In the genomic region with DNA sequence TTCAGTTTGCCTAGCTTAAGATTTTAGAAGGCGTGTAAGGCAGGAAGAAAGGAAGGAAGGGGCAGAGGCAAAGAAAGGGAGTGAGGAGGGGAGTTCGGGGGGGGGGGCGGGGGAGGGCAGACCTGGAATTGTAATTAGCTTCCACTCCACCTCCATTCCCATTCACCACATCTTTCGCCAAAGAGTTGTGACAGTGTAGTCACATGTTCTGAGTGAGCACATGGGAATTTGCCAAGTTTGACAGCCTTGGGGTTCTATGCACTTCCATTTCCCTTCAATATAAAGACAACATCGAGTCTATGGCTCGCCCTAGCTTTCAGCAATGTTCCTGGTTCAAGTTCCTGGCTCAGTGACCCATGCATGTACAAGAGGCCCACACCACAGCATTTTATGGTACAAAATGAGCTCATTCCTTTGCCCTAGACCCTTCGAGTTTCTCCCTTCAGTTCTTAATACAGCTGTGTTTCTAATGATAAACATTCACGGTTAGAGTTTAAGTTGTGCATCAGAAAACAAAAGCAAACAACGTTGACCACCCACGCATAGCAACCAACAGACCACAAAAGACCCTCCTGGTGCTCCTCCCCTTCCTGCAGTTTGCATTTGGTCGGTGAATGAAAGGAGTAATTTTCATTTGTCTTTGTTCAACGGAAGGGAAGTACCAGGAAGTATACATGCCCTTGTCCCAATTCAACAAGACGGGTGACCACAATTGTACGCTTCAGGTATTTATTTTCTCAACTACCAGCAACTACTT, we compare ENCODE assay signal across 26 mouse cellular contexts.
A peak's percentile ranks its signal among the peaks of the same experiment; 100 is the strongest.
DNase-seq lines count a peak whose midpoint lies in the region; ATAC-seq and TF ChIP-seq lines count a peak whose summit lies in the region.
"Had no signal": no experiment of that assay in that cellular context is flagged by ENCODE, and none has a peak within 500 bp of the region (broad histone marks: within the 10 kb centered on the region; RNA-seq: fewer than 3 reads in every experiment).

No protein-coding gene starts in this region.

- DNase-seq in forebrain, embryonic 10.5 days (ENCODE audit: extremely low spot score, low spot score), result no peak
- DNase-seq in lung, adult 2 months, result no peak
- DNase-seq in gastrocnemius, postnatal 4 days (ENCODE audit: low spot score in 2 of 2), result no peak
- no peak for DNase-seq in layer of hippocampus, adult 11-12 months (ENCODE audit: low spot score)
- DNase-seq: adrenal gland, postnatal 14 days; cerebellum, adult 9-11 months; gastrocnemius, postnatal 14 days; heart, adult 18-20 months; heart, postnatal 10 days; kidney, adult 18-20 months; kidney, postnatal 10 days; liver; lung, postnatal 4 days; right cerebral cortex, postnatal 4 days; thymus, adult 18-20 months; thymus, postnatal 36 days had no signal

- no peak overlapping the region for H3K27ac ChIP-seq in midbrain, embryonic 13.5 days
- H3K27ac ChIP-seq in midbrain, embryonic 15.5 days, result no peak overlapping the region
- H3K27ac ChIP-seq in forebrain, embryonic 10.5 days, result peak overlapping the region; percentile 15; the same call in 1 of the 2 replicates
- H3K27ac ChIP-seq in forebrain, embryonic 15.5 days (replicated peaks), result peak overlapping the region; percentile 29; the same call in 1 of the 2 replicates
- H3K27ac ChIP-seq: embryonic facial prominence, embryonic 15.5 days; limb, embryonic 10.5 days; liver, embryonic 15.5 days; neural tube, embryonic 15.5 days; stomach, embryonic 15.5 days had no signal

- 0 out of 2 replicates have a peak, but pooled peaks have one; percentile 58 for ATAC-seq in midbrain, embryonic 13.5 days
- ATAC-seq in midbrain, embryonic 15.5 days (replicated peaks), result no peak
- ATAC-seq in forebrain, embryonic 15.5 days (replicated peaks), result peak; percentile 95
- ATAC-seq: inflammation-experienced regulatory T-cells, adult 6 months had no signal

- no peak for TF ChIP-seq CTCF in lung, adult 2 months (IDR thresholded peaks at IDR 0.05; ENCODE audit: insufficient read depth, low read length)

- no peaks in the 10 kb centered on the region for H3K36me3 ChIP-seq in midbrain, embryonic 13.5 days
- H3K36me3 ChIP-seq in midbrain, embryonic 15.5 days (replicated peaks), result no peaks in the 10 kb centered on the region
- H3K36me3 ChIP-seq in forebrain, embryonic 10.5 days (replicated peaks), result no peaks in the 10 kb centered on the region
- no peaks in the 10 kb centered on the region for H3K36me3 ChIP-seq in forebrain, embryonic 15.5 days
- H3K36me3 ChIP-seq: embryonic facial prominence, embryonic 15.5 days; heart, embryonic 12.5 days; limb, embryonic 10.5 days; liver, embryonic 15.5 days; neural tube, embryonic 15.5 days; stomach, embryonic 15.5 days had no signal

- no peaks in the 10 kb centered on the region for H3K4me1 ChIP-seq in midbrain, embryonic 13.5 days (replicated peaks)
- H3K4me1 ChIP-seq in midbrain, embryonic 15.5 days, result no peaks in the 10 kb centered on the region
- H3K4me1 ChIP-seq in forebrain, embryonic 10.5 days, result peaks cover 18% of the 10 kb centered on the region
- H3K4me1 ChIP-seq in forebrain, embryonic 15.5 days, result peaks cover 7% of the 10 kb centered on the region
- H3K4me1 ChIP-seq in lung, adult 2 months (ENCODE audit: control insufficient read depth, insufficient read depth, low read length), result no peaks in the 10 kb centered on the region
- H3K4me1 ChIP-seq: embryonic facial prominence, embryonic 15.5 days; heart, embryonic 12.5 days; limb, embryonic 10.5 days; liver, embryonic 15.5 days; neural tube, embryonic 15.5 days; stomach, embryonic 15.5 days had no signal

- 74% methylated on average over 14 of the region's 14 CpGs for WGBS in midbrain, embryonic 13.5 days
- WGBS in midbrain, embryonic 15.5 days, result 73% methylated on average over 14 of the region's 14 CpGs
- 76% methylated on average over 14 of the region's 14 CpGs for WGBS in forebrain, embryonic 10.5 days
- 28% methylated on average over 14 of the region's 14 CpGs for WGBS in forebrain, embryonic 15.5 days
- WGBS in lung, adult 2 months, result 66% methylated on average over 14 of the region's 14 CpGs

- H3K9ac ChIP-seq in midbrain, embryonic 13.5 days (replicated peaks), result no peak overlapping the region
- no peak overlapping the region for H3K9ac ChIP-seq in midbrain, embryonic 15.5 days
- H3K9ac ChIP-seq in forebrain, embryonic 15.5 days (replicated peaks), result no peak overlapping the region
- H3K9ac ChIP-seq: embryonic facial prominence, embryonic 15.5 days; heart, embryonic 12.5 days; liver, embryonic 15.5 days; neural tube, embryonic 15.5 days; stomach, embryonic 15.5 days had no signal

- H3K27me3 ChIP-seq in midbrain, embryonic 13.5 days, result no peaks in the 10 kb centered on the region
- H3K27me3 ChIP-seq in midbrain, embryonic 15.5 days (replicated peaks), result no peaks in the 10 kb centered on the region
- H3K27me3 ChIP-seq in forebrain, embryonic 10.5 days (ENCODE audit: poor library complexity, severe bottlenecking), result no peaks in the 10 kb centered on the region
- no peaks in the 10 kb centered on the region for H3K27me3 ChIP-seq in forebrain, embryonic 15.5 days
- H3K27me3 ChIP-seq: embryonic facial prominence, embryonic 15.5 days; heart, embryonic 12.5 days; liver, embryonic 15.5 days; neural tube, embryonic 15.5 days; stomach, embryonic 15.5 days had no signal

- no peak overlapping the region for H3K4me3 ChIP-seq in midbrain, embryonic 13.5 days (replicated peaks)
- no peak overlapping the region for H3K4me3 ChIP-seq in midbrain, embryonic 15.5 days
- no peak overlapping the region for H3K4me3 ChIP-seq in forebrain, embryonic 10.5 days
- no peak overlapping the region for H3K4me3 ChIP-seq in forebrain, embryonic 15.5 days
- H3K4me3 ChIP-seq in lung, adult 2 months (replicated peaks; ENCODE audit: extremely low read depth, low read depth, low read length), result no peak overlapping the region
- H3K4me3 ChIP-seq: embryonic facial prominence, embryonic 15.5 days; heart, embryonic 12.5 days; limb, embryonic 10.5 days; liver, embryonic 15.5 days; neural tube, embryonic 15.5 days; stomach, embryonic 15.5 days had no signal

- H3K4me2 ChIP-seq in midbrain, embryonic 13.5 days (replicated peaks), result no peak overlapping the region
- H3K4me2 ChIP-seq in midbrain, embryonic 15.5 days, result no peak overlapping the region
- no peak overlapping the region for H3K4me2 ChIP-seq in forebrain, embryonic 15.5 days (replicated peaks)
- H3K4me2 ChIP-seq: embryonic facial prominence, embryonic 15.5 days; heart, embryonic 12.5 days; liver, embryonic 15.5 days; neural tube, embryonic 15.5 days; stomach, embryonic 15.5 days had no signal

- TF ChIP-seq POLR2A in lung, adult 2 months (IDR thresholded peaks at IDR 0.05; ENCODE audit: borderline replicate concordance, extremely low read depth, low read depth, low read length), result no peak

- H3K9me3 ChIP-seq in midbrain, embryonic 13.5 days, result no peaks in the 10 kb centered on the region
- no peaks in the 10 kb centered on the region for H3K9me3 ChIP-seq in midbrain, embryonic 15.5 days
- no peaks in the 10 kb centered on the region for H3K9me3 ChIP-seq in forebrain, embryonic 10.5 days
- H3K9me3 ChIP-seq in forebrain, embryonic 15.5 days, result no peaks in the 10 kb centered on the region
- H3K9me3 ChIP-seq: embryonic facial prominence, embryonic 15.5 days; heart, embryonic 12.5 days; limb, embryonic 10.5 days; liver, embryonic 15.5 days; neural tube, embryonic 15.5 days; stomach, embryonic 15.5 days had no signal

Comparison
In these comparisons a context has a peak if more than half of its experiments do, and no peak if none do; other contexts are left out.
1. H3K27ac ChIP-seq: peak in forebrain, embryonic 10.5 days (single experiment) and forebrain, embryonic 15.5 days (single experiment); none in midbrain, embryonic 13.5 days (single experiment) and midbrain, embryonic 15.5 days (single experiment).